Mouse (Mus musculus): ENCODE results near the gene Washc3.
A peak's percentile ranks its signal among the peaks of the same experiment; 100 is the strongest.

The Washc3 gene

GRCm38 (mm10) chr10:88200951-88201638 lies at the start of gene Washc3:
Gene Washc3, plus strand, starts transcription at chr10:88201093.
- ATAC-seq (ENCODE audit: insufficient number of reproducible peaks, low FRiP score, low TSS enrichment): peak; percentile 98

GRCm38 (mm10) chr10:88151658-88152057 lies 49.2 kb upstream of the Washc3 start:
- no peak for ATAC-seq (ENCODE audit: insufficient number of reproducible peaks, low FRiP score, low TSS enrichment)

GRCm38 (mm10) chr10:88162096-88162495 lies 38.8 kb upstream of the Washc3 start:
- no peak for ATAC-seq (ENCODE audit: insufficient number of reproducible peaks, low FRiP score, low TSS enrichment)

DNA sequence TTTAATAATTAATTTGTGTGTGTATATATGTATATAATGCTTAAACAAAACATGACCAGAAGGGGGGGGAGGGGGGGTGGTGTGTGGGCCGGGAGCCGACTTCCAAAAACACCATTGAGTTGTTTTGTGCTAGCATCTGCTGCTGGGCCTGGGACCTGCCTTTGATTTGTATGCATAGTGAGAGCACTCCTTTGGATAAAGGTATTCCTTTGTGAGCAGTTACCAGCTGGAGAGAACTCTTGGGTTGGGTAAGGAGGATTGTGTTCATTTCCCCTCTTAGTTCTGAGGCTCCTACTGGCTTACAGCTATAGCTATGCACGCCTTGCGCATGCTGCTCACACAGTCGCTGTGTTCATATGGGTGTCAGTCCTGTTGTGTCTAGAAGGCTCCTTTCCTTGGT lies 38.2 kb upstream of the Washc3 start:
- no peak for ATAC-seq (ENCODE audit: insufficient number of reproducible peaks, low FRiP score, low TSS enrichment)

DNA sequence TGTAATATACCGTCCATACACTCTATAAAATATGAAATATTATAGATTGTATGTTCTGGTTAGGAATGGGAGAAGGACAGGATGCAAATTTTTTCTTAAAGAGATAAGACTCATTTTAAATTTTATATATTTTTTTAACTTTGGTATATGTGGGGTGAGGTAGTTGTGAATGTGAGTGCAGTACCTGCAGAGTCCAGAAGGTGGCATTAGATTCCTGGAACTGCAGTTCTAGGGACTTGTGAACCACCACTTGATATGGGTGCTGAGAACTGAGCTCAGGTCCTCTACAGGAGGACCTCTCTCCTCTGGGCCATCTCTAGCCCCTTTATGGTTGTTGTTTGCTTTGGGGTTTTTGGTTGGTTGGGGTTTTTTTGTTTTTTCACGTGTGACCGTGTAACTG lies 34.7 kb upstream of the Washc3 start:
- no peak for ATAC-seq (ENCODE audit: insufficient number of reproducible peaks, low FRiP score, low TSS enrichment)

- ATAC-seq (ENCODE audit: insufficient number of reproducible peaks, low FRiP score, low TSS enrichment): no peak
These were observed 33.3 kb upstream of the Washc3 start for GRCm38 (mm10) chr10:88167438-88168077.

DNA sequence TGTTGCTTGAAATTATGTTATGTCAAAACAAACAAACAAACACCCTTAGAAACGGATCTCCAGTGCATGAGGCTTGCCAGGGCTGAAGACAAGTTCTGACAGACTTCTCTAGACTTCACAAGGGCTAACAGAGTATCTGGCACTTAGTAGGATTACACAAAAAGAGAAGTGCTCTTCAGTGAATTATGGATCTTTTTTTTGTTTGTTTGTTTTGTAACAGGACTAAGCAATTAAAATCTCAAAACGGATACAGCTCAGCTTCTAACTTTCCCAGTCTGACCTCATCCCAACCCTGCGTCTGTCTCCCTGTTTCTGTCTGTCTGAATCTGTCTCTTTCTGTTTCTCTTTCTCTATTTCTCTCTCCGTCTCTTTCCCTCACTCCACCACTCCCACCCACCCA lies 352 bp upstream of the Washc3 start:
- ATAC-seq (ENCODE audit: insufficient number of reproducible peaks, low FRiP score, low TSS enrichment): no peak

DNA sequence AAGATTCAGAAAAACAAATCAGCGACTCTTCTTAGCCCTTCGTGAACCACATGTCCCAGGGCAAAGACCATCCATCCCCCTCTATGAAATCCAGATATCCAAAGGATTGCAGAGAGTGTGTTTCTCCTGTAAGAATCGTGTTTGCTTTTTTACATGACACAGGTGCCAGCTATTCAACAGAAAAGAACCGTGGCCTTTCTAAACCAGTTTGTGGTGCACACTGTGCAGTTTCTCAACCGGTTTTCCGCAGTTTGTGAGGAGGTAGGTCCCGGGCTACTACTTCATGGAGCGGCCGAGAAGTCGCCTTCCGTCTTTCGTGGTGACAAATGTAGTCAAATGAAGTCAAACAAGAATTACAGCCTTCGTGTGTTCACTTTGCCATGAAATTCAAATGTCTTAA lies 757 bp downstream of the Washc3 start:
- no peak for ATAC-seq (ENCODE audit: insufficient number of reproducible peaks, low FRiP score, low TSS enrichment)

DNA sequence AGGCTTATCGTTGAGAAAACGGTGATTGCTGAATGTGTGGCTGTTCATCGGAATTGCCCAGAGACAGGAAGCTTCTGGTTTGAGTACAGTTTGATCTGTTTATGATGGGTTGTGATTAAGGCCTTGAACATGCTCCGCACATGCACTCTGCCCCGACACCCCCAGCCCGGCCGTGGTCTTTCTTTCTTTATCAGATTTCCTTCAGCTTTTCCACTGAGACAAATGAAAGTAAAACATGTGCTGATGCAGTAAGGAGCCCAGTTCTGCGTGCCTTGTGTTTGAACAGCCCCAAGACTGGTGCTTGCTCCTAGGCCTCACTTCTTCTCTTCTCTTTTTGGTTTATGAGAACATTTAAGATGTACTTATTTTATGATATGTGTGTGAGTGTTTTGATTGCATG lies 1.7 kb downstream of the Washc3 start:
- ATAC-seq (ENCODE audit: insufficient number of reproducible peaks, low FRiP score, low TSS enrichment): no peak

DNA sequence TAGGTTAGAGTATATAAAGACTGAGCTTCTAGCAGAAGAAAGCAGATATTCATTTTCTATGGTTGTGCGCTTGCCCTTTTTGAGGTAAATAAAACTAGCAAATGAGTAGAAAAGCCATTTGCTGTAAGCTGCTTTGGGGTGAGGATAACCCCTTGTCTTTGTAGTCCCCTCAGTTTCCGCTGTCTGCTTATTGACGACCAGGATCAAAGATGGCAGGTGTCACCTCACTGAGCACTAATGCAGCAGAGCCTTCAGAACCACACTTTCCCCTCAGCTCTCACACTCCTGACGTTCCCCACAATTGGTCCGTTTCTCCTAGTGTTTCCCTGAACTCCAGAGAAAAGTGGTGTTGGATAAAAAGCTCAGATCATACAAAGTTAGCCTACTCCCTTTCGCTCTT lies 2.3 kb downstream of the Washc3 start:
- ATAC-seq (ENCODE audit: insufficient number of reproducible peaks, low FRiP score, low TSS enrichment): no peak

DNA sequence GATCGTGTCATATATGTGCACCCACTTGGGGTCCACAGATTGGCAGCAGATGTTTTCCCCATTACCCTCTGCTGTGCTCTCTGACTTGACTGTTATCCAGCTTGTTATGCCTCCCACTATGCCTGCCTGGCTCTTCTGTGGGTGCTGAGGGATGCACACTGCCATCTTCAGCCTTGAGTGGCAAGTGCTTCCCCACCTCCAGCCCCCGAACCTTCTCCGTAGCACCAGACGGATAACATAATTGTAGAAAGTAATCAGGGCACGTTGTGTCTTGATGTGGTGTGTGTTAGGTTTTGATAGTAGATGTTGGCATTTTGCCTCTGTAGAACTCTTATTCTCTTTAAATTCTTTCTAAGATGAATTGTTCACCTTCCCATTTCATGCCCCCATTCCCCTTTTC lies 11.8 kb downstream of the Washc3 start:
- ATAC-seq (ENCODE audit: insufficient number of reproducible peaks, low FRiP score, low TSS enrichment): no peak

DNA sequence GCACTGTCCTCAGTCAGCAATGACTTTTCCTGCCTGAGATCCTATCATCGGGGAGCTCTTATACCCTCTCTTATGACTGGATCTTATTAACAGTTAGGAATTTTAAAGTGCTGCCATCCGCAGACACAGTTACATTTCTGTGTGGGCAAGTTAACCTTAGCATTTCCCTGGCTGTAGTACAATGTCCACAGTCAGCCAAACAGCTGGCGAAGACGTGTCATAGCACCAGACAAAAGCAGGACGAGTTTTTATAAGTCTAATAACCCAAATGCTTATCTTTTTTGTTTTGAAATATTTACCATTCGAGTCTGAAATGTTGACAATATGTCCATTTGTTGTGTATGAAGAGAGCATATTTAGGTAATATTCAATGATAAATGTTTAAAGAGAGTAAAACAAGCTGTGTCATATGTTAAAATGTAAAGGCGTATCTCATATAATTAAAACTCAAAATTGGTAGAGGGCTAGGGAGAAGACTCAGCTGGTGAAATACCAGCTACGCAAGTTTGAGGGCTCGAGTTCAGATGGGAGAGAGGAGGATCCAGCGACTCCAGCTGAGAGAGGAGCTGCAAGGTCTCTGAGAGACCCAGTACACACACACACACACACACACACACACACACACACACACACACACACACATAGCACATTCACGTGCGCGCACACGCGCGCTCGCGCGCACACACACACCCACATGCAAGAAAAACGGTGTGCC lies 14.1 kb downstream of the Washc3 start:
- no peak for ATAC-seq (ENCODE audit: insufficient number of reproducible peaks, low FRiP score, low TSS enrichment)

GRCm38 (mm10) chr10:88218161-88218560 lies 17.3 kb downstream of the Washc3 start:
- no peak for ATAC-seq (ENCODE audit: insufficient number of reproducible peaks, low FRiP score, low TSS enrichment)

GRCm38 (mm10) chr10:88221718-88222117 lies 20.8 kb downstream of the Washc3 start:
- no peak for ATAC-seq (ENCODE audit: insufficient number of reproducible peaks, low FRiP score, low TSS enrichment)

GRCm38 (mm10) chr10:88225421-88225820 lies 24.5 kb downstream of the Washc3 start:
- ATAC-seq (ENCODE audit: insufficient number of reproducible peaks, low FRiP score, low TSS enrichment): no peak

DNA sequence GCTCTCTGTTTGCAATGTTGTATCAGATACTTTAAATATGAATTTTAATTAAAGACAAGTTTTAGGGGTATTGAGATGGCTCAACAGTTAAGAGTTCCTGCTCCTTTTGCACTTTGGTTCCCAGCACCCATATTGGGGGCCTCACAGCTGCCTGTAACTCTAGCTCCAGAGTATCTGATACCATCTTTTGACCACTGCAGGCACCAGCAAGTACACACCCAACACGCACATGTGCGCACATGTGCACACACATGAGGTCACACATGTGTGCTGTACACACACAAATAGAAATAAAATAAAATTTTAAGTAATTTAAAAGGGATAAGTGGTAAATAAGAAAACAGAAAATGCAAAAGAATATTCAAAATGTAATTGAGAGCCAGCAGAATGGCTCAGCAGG lies 27.1 kb downstream of the Washc3 start:
- no peak for ATAC-seq (ENCODE audit: insufficient number of reproducible peaks, low FRiP score, low TSS enrichment)

GRCm38 (mm10) chr10:88228521-88229017 lies 27.7 kb downstream of the Washc3 start:
- ATAC-seq (ENCODE audit: insufficient number of reproducible peaks, low FRiP score, low TSS enrichment): no peak

DNA sequence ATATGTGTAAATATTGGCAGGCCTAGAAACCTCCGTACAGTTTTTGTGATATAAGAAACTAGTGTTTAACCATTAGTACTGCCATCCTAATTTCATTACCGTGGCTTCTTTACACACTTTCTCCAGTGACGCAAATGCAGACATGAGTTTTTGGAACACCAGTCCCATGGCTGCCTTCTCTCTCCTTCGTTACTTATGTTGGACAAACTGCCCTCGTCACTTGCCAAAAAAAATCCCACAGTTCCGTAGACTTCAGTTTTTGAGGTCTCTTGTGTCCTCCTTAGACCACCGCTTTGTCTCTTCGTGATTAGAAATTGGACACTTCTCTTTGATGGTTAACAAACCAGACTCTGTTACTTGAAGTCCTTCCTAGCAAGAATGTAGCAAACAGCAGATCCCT lies 30.8 kb downstream of the Washc3 start:
- ATAC-seq (ENCODE audit: insufficient number of reproducible peaks, low FRiP score, low TSS enrichment): no peak

DNA sequence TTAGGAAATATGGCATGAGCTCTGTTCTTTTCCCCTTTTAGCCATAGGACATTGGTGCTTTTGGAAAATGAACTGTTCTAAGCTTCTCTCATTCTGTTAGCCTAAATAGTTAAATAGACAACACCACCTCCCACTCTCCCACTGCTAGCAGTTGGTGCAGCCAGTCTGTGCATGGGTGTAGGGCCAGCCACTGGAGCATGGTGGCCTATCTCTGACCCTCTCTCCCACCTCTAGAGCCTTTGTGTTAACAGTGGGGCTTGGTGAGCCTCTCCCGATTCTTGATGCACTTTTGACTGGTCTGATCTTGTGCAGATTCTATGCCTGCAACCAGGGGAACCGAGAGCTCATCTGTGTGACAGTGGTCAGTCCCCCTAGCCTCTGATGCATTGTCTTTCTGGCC lies 31.9 kb downstream of the Washc3 start:
- ATAC-seq (ENCODE audit: insufficient number of reproducible peaks, low FRiP score, low TSS enrichment): no peak

DNA sequence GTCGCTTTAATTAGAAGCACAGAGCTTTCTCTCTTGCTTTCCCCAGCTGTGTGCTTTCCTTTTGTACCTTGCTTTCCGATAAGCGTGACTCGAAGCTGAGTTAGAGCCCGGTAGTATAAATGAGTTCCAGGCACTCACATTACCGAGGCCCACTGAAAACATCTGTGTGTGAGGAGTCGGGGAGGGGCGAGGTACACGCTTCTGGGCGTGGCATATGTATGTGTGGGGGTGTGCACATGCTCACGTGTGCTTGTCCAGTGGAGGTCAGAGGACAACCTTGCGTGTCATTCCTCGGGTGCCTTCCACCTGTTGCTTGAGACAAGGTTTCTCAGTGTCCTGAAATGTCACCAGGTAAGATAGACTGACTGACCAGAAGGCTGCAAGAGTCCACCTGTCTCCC lies 43.8 kb downstream of the Washc3 start:
- ATAC-seq (ENCODE audit: insufficient number of reproducible peaks, low FRiP score, low TSS enrichment): no peak

DNA sequence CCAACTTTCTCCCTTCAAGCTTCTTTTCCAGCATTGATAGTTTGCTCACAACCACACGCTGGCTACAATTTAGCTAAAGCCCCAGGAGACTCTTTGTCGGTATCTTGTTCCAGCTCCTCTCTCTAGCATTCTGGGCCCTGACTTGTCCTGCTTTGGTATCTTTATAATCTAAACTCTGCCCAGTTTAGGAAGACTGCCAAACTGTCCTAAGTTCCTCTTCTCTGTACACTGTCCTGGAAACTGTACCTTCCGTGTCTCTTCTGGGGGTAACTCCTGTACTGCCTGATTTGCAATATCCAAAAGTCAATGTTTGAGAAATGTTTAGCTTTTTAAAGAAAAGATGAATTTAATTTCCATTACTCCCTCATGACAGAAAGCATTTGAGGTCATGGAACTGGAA lies 49.4 kb downstream of the Washc3 start:
- ATAC-seq (ENCODE audit: insufficient number of reproducible peaks, low FRiP score, low TSS enrichment): no peak

All from cerebellum, adult (tissue).